Mouse (Mus musculus): Measurements from ENCODE around the gene Olfr116. TPM values are rescaled to one million over a fixed set of nuclear protein-coding genes. Genes with fewer than 3 reads are reported as not detected.

Gene Olfr116
- not detected in 2 replicates for polyA plus RNA-seq (2015; fragmentation: Nextera tagmentation; extraction: Ambion mirVana)

DNA sequence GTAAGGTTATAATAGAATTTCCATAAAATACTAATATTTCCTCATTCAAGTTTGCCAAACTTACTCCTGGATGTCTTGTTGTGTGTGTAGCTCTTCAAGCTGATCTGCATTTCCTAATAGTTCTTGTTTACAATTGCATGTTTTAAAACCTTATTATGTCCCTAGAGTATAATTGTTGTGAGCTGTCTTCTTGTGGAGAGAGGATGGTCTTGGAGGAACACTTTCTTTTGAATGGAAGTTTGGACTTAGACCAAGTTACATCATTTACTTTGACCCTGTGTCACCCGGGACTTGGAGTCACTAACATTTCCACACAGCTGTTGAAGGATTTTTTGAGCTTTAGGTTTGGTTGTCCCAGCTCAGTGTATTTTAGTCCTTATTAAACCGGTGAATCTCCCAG lies at the start of gene Olfr116, which contains the start of gene Olfr115:
Olfr116 (minus strand) TSS at position 191 of the 400 bp plus-strand sequence.
Olfr115 (minus strand) TSS at position 101 of the 400 bp plus-strand sequence.
- no peak within 1 kb of the TSS for H3K27ac ChIP-seq
- H3K4me1 ChIP-seq (replicated peaks), result no peaks in the 10 kb centered on the region
- ATAC-seq, result no peak
- 0 out of 2 replicates have a peak, but pooled peaks cover 8% of the 10 kb centered on the region for H3K9me3 ChIP-seq
- H3K36me3 ChIP-seq, result no peaks in the 10 kb centered on the region
- whole genome bisulfite sequencing, result 90% methylated on average over 2 of the region's 2 CpGs
- no peak within 1 kb of the TSS for H3K9ac ChIP-seq (replicated peaks)
- no peak within 1 kb of the TSS for H3K4me3 ChIP-seq (replicated peaks)
- H3K27me3 ChIP-seq, result no peaks in the 10 kb centered on the region
- no peak within 1 kb of the TSS for H3K4me2 ChIP-seq (replicated peaks)

GRCm38 (mm10) chr17:37666688-37667087 lies 39.7 kb upstream of the Olfr116 start, which contains the start of gene Olfr118:
Gene Olfr118 (plus strand): TSS chr17:37666988.
- Histone ChIP-seq H3K4me3 (replicated peaks) (no peak within 1 kb of the TSS), H3K4me1 (replicated peaks) (no peaks in the 10 kb centered on the region), H3K9me3 (no peaks in the 10 kb centered on the region), H3K27ac (no peak within 1 kb of the TSS), H3K9ac (replicated peaks) (no peak within 1 kb of the TSS), H3K27me3 (no peaks in the 10 kb centered on the region), H3K36me3 (no peaks in the 10 kb centered on the region), H3K4me2 (replicated peaks) (no peak within 1 kb of the TSS)
- 71% methylated on average over 2 of the region's 2 CpGs for WGBS
- no peak for ATAC-seq

- Histone ChIP-seq H3K36me3 (no peaks in the 10 kb centered on the region), H3K4me3 (replicated peaks) (no peak within 1 kb of the TSS)
Observed at GRCm38 (mm10) chr17:37663682-37664081, 36.7 kb upstream of the Olfr116 start, which contains the start of gene Olfr117. Gene Olfr117 (minus strand): TSS chr17:37663782.

DNA sequence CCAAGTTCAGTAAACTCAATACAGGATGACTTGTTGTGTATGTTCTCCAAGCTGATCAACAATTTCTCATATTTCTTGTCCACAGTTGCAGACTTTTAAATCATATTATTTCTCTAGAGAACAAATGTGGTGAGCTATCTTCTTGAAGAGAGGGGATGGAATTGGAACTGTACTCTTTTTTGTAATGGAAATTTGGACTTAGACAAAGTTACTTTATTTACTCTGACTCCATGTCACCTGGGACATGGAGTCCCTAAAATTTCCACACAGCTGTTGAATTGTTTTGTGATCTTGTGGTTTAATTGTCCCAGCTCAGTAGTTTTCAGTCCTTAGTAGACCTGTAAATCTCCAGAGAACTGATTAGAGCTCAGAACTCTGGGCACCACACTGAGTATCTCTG lies 34.4 kb downstream of the Olfr116 start, which contains the start of gene Olfr114:
Olfr114 (minus strand) TSS at position 101 of the 400 bp plus-strand sequence.
- no peaks in the 10 kb centered on the region for H3K4me1 ChIP-seq (replicated peaks)
- no peaks in the 10 kb centered on the region for H3K36me3 ChIP-seq
- H3K4me2 ChIP-seq (replicated peaks), result no peak within 1 kb of the TSS
- H3K4me3 ChIP-seq (replicated peaks), result no peak within 1 kb of the TSS
- no peak within 1 kb of the TSS for H3K9ac ChIP-seq (replicated peaks)
- no peaks in the 10 kb centered on the region for H3K9me3 ChIP-seq
- H3K27ac ChIP-seq, result no peak within 1 kb of the TSS
- ATAC-seq, result no peak
- no peaks in the 10 kb centered on the region for H3K27me3 ChIP-seq

More at GRCm38 (mm10) chr17:37663682-37664081, 36.7 kb upstream of the Olfr116 start, which contains the start of gene Olfr117:
- H3K9ac ChIP-seq (replicated peaks), result no peak within 1 kb of the TSS
- H3K27me3 ChIP-seq, result no peaks in the 10 kb centered on the region
- no peak within 1 kb of the TSS for H3K27ac ChIP-seq
- no peaks in the 10 kb centered on the region for H3K9me3 ChIP-seq
- no peaks in the 10 kb centered on the region for H3K4me1 ChIP-seq (replicated peaks)
- WGBS, result 62% methylated on average over 1 of the region's 1 CpGs
- no peak within 1 kb of the TSS for H3K4me2 ChIP-seq (replicated peaks)
- no peak for ATAC-seq

GRCm38 (mm10) chr17:37577563-37577962 lies 49.4 kb downstream of the Olfr116 start, which contains the start of gene Olfr113:
Gene Olfr113 (minus strand): TSS chr17:37577663.
- Histone ChIP-seq H3K36me3 (no peaks in the 10 kb centered on the region), H3K4me2 (replicated peaks) (no peak within 1 kb of the TSS), H3K4me1 (replicated peaks) (no peaks in the 10 kb centered on the region), H3K4me3 (replicated peaks) (no peak within 1 kb of the TSS), H3K27ac (no peak within 1 kb of the TSS), H3K27me3 (no peaks in the 10 kb centered on the region), H3K9me3 (no peaks in the 10 kb centered on the region), H3K9ac (replicated peaks) (no peak within 1 kb of the TSS)
- ATAC-seq, result no peak

Other genes starting within 250 kb of the Olfr116 start
- gene Olfr105-ps, start 248.2 kb downstream of the Olfr116 start, polyA plus RNA-seq (2015; fragmentation: Nextera tagmentation; extraction: Ambion mirVana), result not detected in 2 replicates
- gene Olfr106-ps, start 236.8 kb downstream of the Olfr116 start, polyA plus RNA-seq (2015; fragmentation: Nextera tagmentation; extraction: Ambion mirVana), result not detected in 2 replicates
- not detected in 2 replicates for gene Olfr107, start 228.0 kb downstream of the Olfr116 start, polyA plus RNA-seq (2015; fragmentation: Nextera tagmentation; extraction: Ambion mirVana)
- gene Olfr108, start 181.7 kb downstream of the Olfr116 start, polyA plus RNA-seq (2015; fragmentation: Nextera tagmentation; extraction: Ambion mirVana), result not detected in 2 replicates
- not detected in 2 replicates for gene Olfr109, start 168.3 kb downstream of the Olfr116 start, polyA plus RNA-seq (2015; fragmentation: Nextera tagmentation; extraction: Ambion mirVana)
- gene H2-M2, start 143.6 kb downstream of the Olfr116 start, polyA plus RNA-seq (2015; fragmentation: Nextera tagmentation; extraction: Ambion mirVana), result not detected in 2 replicates
- not detected in 2 replicates for gene Olfr110, start 134.7 kb downstream of the Olfr116 start, polyA plus RNA-seq (2015; fragmentation: Nextera tagmentation; extraction: Ambion mirVana)
- gene Olfr111, start 119.2 kb downstream of the Olfr116 start, polyA plus RNA-seq (2015; fragmentation: Nextera tagmentation; extraction: Ambion mirVana), result not detected in 2 replicates
- not detected in 2 replicates for gene Olfr112, start 57.7 kb downstream of the Olfr116 start, polyA plus RNA-seq (2015; fragmentation: Nextera tagmentation; extraction: Ambion mirVana)
- not detected in 2 replicates for gene Olfr113, start 49.5 kb downstream of the Olfr116 start, polyA plus RNA-seq (2015; fragmentation: Nextera tagmentation; extraction: Ambion mirVana)
- gene Olfr114, start 34.5 kb downstream of the Olfr116 start, polyA plus RNA-seq (2015; fragmentation: Nextera tagmentation; extraction: Ambion mirVana), result not detected in 2 replicates
- gene Olfr115, start 90 bp downstream of the Olfr116 start, polyA plus RNA-seq (2015; fragmentation: Nextera tagmentation; extraction: Ambion mirVana), result not detected in 2 replicates
- gene Olfr117, start 36.6 kb upstream of the Olfr116 start, polyA plus RNA-seq (2015; fragmentation: Nextera tagmentation; extraction: Ambion mirVana), result not detected in 2 replicates
- not detected in 2 replicates for gene Olfr118, start 39.8 kb upstream of the Olfr116 start, polyA plus RNA-seq (2015; fragmentation: Nextera tagmentation; extraction: Ambion mirVana)
- not detected in 2 replicates for gene Olfr119, start 69.4 kb upstream of the Olfr116 start, polyA plus RNA-seq (2015; fragmentation: Nextera tagmentation; extraction: Ambion mirVana)
- gene Olfr120, start 94.6 kb upstream of the Olfr116 start, polyA plus RNA-seq (2015; fragmentation: Nextera tagmentation; extraction: Ambion mirVana), result not detected in 2 replicates
- gene Olfr121, start 121.7 kb upstream of the Olfr116 start, polyA plus RNA-seq (2015; fragmentation: Nextera tagmentation; extraction: Ambion mirVana), result not detected in 2 replicates
- not detected in 2 replicates for gene Olfr122, start 141.4 kb upstream of the Olfr116 start, polyA plus RNA-seq (2015; fragmentation: Nextera tagmentation; extraction: Ambion mirVana)
- not detected in 2 replicates for gene Olfr123, start 166.3 kb upstream of the Olfr116 start, polyA plus RNA-seq (2015; fragmentation: Nextera tagmentation; extraction: Ambion mirVana)
- gene Olfr124, start 172.7 kb upstream of the Olfr116 start, polyA plus RNA-seq (2015; fragmentation: Nextera tagmentation; extraction: Ambion mirVana), result not detected in 2 replicates
- gene Olfr125, start 205.8 kb upstream of the Olfr116 start, polyA plus RNA-seq (2015; fragmentation: Nextera tagmentation; extraction: Ambion mirVana), result not detected in 2 replicates
- not detected in 2 replicates for gene Olfr126, start 220.3 kb upstream of the Olfr116 start, polyA plus RNA-seq (2015; fragmentation: Nextera tagmentation; extraction: Ambion mirVana)

Data from midbrain, embryonic 13.5 days (tissue).